Mouse (Mus musculus) spleen, embryonic (tissue): ENCODE data around the gene B4galt2.

ENCODE experiments used
- CTCF ChIA-PET: fragments of 350-600 bp; sonication (Branson Sonifier 250); formaldehyde crosslinking; loops from one replicate; lab custom pipeline; 2022; lab: Charles Lee

Gene B4galt2

GRCm38 (mm10) chr4:117908834-117909453 lies 25.7 kb upstream of the B4galt2 start:
- CTCF ChIA-PET, result no interaction called here

- CTCF ChIA-PET, result no interaction called here
These were observed 22.9 kb upstream of the B4galt2 start for GRCm38 (mm10) chr4:117906196-117906595.

- CTCF ChIA-PET, result no interaction called here
These were observed 21.5 kb upstream of the B4galt2 start for GRCm38 (mm10) chr4:117904761-117905160.

GRCm38 (mm10) chr4:117904094-117904493 lies 20.8 kb upstream of the B4galt2 start:
- CTCF ChIA-PET, result interaction anchor here (0.8 kb wide), 1 partner anchor 10 kb away, joined by 3 read pairs; the partner anchor contains the start of gene Ipo13

- CTCF ChIA-PET, result no interaction called here
These were observed 14.8 kb upstream of the B4galt2 start for GRCm38 (mm10) chr4:117898111-117898510.

- CTCF ChIA-PET, result no interaction called here
These were observed 12.7 kb upstream of the B4galt2 start for GRCm38 (mm10) chr4:117896031-117896430.

GRCm38 (mm10) chr4:117895339-117895738 lies 12.1 kb upstream of the B4galt2 start:
- CTCF ChIA-PET, result no interaction called here

GRCm38 (mm10) chr4:117894601-117895000 lies 11.3 kb upstream of the B4galt2 start:
- CTCF ChIA-PET, result no interaction called here

- CTCF ChIA-PET, result no interaction called here
These were observed 10.1 kb upstream of the B4galt2 start for GRCm38 (mm10) chr4:117893376-117893775.

GRCm38 (mm10) chr4:117891738-117892161 lies 8.5 kb upstream of the B4galt2 start, which contains the start of gene Dph2:
Dph2 (minus strand) TSS chr4:117892032.
- CTCF ChIA-PET, result no interaction called here

GRCm38 (mm10) chr4:117890750-117891149 lies 7.5 kb upstream of the B4galt2 start:
- CTCF ChIA-PET, result no interaction called here

- CTCF ChIA-PET, result no interaction called here
These were observed 6.7 kb upstream of the B4galt2 start for GRCm38 (mm10) chr4:117890031-117890430.

GRCm38 (mm10) chr4:117889471-117889870 lies 6.2 kb upstream of the B4galt2 start:
- CTCF ChIA-PET, result no interaction called here

GRCm38 (mm10) chr4:117887920-117888319 lies 4.6 kb upstream of the B4galt2 start:
- CTCF ChIA-PET, result no interaction called here

- CTCF ChIA-PET, result no interaction called here
These were observed 3.8 kb upstream of the B4galt2 start, which contains the start of gene Atp6v0b for GRCm38 (mm10) chr4:117887133-117887532. Atp6v0b (minus strand) TSS chr4:117887333.

- CTCF ChIA-PET, result no interaction called here
These were observed 3.4 kb upstream of the B4galt2 start for GRCm38 (mm10) chr4:117886644-117887043.

GRCm38 (mm10) chr4:117885994-117886393 lies 2.7 kb upstream of the B4galt2 start:
- CTCF ChIA-PET, result no interaction called here

- CTCF ChIA-PET, result no interaction called here
These were observed 1.8 kb upstream of the B4galt2 start for GRCm38 (mm10) chr4:117885093-117885492.

- CTCF ChIA-PET, result no interaction called here
These were observed 859 bp upstream of the B4galt2 start for GRCm38 (mm10) chr4:117884146-117884545.

- CTCF ChIA-PET, result no interaction called here
These were observed 4.6 kb downstream of the B4galt2 start for GRCm38 (mm10) chr4:117878703-117879102.

- CTCF ChIA-PET, result no interaction called here
These were observed 5.0 kb downstream of the B4galt2 start for GRCm38 (mm10) chr4:117878301-117878700.

GRCm38 (mm10) chr4:117873615-117874014 lies 9.7 kb downstream of the B4galt2 start:
- CTCF ChIA-PET, result no interaction called here

- CTCF ChIA-PET, result no interaction called here
These were observed 10.8 kb downstream of the B4galt2 start, which contains the start of gene Ccdc24 for GRCm38 (mm10) chr4:117872471-117872886. Ccdc24 (minus strand) TSS chr4:117872557.

GRCm38 (mm10) chr4:117871787-117872186 lies 11.5 kb downstream of the B4galt2 start:
- CTCF ChIA-PET, result no interaction called here
